Mouse (Mus musculus) embryonic stem cell, embryonic (primary cell): ENCODE measurements around the gene Hrh2.

Experiments
- CTCF ChIA-PET, 4 experiments: fragments of 300-600 bp in 2 of 4; fragments of 350-600 bp in 2 of 4; sonication (Branson Sonifier 250); formaldehyde crosslinking; loops; one replicate each; lab custom pipeline; 2022; ENCODE audit warnings: inconsistent platforms in 2 of 4; lab: Charles Lee
- POLR2A ChIA-PET, 4 experiments: fragments of 300-600 bp in 2 of 4; fragments of 350-600 bp in 2 of 4; sonication (Branson Sonifier 250); formaldehyde crosslinking; loops; one replicate each; lab custom pipeline; 2022; ENCODE audit warnings: antibody characterized with exemption in 4 of 4, inconsistent platforms in 1 of 4; lab: Charles Lee

Hrh2 gene

DNA sequence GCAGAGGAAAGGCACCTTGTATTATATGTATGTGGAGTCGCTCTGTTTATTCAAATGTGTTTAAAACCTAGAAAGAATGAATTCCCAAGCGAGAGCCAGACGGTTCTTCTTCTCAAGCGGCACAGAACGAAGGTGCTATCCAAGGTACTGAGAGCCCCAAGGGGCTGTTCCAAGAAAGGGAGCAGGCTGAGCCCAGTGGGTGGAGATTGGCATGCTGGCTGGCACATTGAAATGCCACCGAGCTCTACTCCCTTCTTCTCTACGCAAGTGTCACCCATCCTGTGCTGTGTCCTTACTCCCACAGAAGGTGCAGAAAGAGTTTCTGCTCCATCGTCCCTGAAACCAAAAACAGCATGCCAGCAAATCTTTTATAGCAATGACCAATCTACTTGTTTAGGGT, 68.4 kb downstream of the Hrh2 start:
- ChIA-PET POLR2A (no interaction called here), CTCF (interaction anchor here in 2 of 4 experiments (0.6 to 1.6 kb wide), 3 partner anchors 12 to 1691 kb away, joined by 3 to 5 read pairs (median 3); no protein-coding TSS in a partner anchor)

DNA sequence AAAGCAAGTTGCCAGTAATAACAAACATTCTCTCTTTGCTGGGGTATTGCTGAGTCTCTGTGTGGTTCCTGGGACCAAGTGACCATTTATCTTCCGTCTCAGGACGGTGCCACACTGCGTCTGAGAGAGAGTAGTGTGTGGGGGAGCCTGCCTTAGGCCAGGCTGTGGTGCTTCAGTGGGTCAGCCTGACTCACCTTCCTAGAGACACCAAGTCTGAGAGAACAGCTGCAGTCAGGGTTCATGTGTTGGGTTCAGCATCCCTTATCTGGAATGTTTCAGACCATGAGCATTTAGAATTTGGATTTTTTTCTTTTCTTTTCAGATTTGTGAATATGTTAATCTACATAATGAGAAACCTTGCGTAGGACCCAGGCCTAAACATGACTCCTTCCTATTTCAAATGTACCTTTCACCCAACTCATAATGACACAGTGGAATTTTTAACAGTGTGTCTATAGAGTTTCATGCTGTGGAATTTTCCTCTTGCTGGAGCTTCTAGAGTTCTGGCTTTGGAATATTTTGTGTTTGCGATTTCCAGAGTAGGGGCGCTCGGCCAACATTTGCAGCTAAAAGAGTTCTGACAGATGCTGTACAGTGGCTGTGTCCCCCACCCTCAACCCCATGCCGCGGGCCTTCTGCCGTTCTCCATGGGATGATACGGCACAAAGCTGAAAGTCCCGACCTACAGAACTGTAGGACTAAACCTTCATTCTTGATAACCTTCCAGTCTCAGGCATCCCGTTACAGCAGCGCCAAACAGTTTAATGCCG, 71.0 kb downstream of the Hrh2 start:
- CTCF ChIA-PET = interaction anchor here in 2 of 4 experiments (0.6 to 1.4 kb wide), 3 partner anchors 15 to 157 kb away, joined by 3 to 5 read pairs (median 3); no protein-coding TSS in a partner anchor

DNA sequence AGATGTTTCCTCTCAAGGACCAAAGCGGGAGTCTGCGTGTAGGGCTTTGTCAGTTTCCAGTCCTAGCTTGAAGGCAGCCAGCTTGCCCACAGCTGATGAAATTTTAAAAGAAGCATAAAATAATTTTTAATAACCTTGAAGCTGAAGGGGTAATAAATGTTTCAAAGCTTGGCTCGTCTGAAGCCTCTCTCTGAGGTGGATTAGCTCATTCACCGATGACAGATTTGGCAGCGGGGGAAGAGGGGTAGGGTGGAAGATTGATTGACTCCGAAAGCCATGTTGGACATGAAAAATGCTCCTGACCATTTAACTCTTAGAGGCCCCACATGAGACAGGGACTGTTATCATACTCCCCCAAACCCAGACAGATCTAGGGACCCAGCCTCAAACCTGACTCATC, 71.7 kb downstream of the Hrh2 start:
- CTCF ChIA-PET = interaction anchor here in 2 of 4 experiments (0.6 to 1.4 kb wide), 5 partner anchors 16 to 156 kb away, joined by 3 to 5 read pairs (median 3); no protein-coding TSS in a partner anchor
- POLR2A ChIA-PET = interaction anchor here in 2 of 4 experiments (0.6 kb wide), 2 partner anchors 116 to 224 kb away, joined by 3 read pairs; no protein-coding TSS in a partner anchor

More for the DNA sequence above, 71.0 kb downstream of the Hrh2 start:
- POLR2A ChIA-PET = no interaction called here

DNA sequence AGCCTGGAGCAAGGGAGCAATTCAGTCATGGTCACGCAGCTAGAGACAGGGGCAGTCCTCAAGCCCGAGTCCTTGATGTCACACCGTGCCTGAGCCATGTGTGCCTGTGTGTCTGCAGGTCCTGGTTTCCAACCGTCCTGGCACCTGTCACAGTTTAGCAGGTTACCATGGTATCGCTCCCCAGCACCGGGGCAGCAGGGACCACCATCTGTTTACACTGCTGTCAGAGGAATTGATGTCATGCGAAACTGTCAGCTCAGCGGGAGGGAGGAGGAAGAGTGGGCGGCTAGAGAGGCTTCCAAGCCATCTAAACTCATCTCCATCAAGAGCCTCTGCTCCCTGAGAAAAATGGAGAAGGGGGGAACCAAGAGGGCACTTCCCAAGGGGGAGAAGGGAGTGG, 74.5 kb downstream of the Hrh2 start:
- ChIA-PET CTCF (no interaction called here), POLR2A (no interaction called here)

DNA sequence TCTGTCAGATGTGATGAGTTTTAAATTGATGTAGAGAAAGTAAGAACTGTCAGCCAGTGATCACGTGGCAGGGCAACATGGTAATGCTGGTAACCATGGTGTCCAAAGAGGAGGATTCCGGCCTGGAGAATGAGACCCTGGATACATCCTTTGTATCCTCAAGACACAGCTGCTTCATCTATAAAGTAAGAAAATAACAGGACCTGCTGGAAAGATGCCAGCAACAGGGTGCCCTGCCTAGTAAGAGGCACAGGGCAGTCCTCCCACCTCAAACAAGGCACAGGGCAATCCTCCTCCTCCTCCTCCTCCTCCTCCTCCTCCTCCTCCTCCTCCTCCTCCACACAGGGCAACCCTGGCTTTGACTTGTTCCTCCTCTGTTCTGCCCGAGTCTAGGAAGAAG, 77.2 kb downstream of the Hrh2 start:
- ChIA-PET POLR2A (interaction anchor here in 2 of 4 experiments (0.5 to 0.8 kb wide), 2 partner anchors 102 to 413 kb away, joined by 3 to 17 read pairs; no protein-coding TSS in a partner anchor), CTCF (interaction anchor here in 2 of 4 experiments (0.7 to 1.1 kb wide), 2 partner anchors 51 to 178 kb away, joined by 3 to 13 read pairs; no protein-coding TSS in a partner anchor)

DNA sequence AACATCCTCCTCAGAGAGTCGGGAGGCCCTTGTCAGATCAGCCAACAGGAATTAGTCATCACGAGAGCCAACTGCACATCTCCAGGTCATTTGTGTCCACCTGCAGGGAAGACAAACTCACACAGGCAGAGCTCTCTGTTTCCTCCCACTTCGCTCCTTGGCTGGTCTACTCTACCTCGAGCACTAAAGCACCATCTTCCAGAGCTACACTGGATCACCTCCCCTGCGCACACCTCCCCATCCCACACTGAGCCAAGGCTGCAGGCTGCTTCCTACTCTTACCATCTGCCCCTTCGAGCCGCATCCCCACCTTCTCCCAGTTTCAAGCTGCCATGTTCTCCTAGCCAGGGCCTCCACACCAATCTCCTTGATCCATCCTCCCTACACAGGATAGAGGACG, 77.7 kb downstream of the Hrh2 start:
- ChIA-PET CTCF (interaction anchor here in 2 of 4 experiments (0.7 to 1.1 kb wide), 2 partner anchors 51 to 177 kb away, joined by 3 to 13 read pairs; no protein-coding TSS in a partner anchor), POLR2A (interaction anchor here in 3 of 4 experiments (0.5 to 0.8 kb wide), 3 partner anchors 103 to 414 kb away, joined by 3 to 17 read pairs (median 3); no protein-coding TSS in a partner anchor)

DNA sequence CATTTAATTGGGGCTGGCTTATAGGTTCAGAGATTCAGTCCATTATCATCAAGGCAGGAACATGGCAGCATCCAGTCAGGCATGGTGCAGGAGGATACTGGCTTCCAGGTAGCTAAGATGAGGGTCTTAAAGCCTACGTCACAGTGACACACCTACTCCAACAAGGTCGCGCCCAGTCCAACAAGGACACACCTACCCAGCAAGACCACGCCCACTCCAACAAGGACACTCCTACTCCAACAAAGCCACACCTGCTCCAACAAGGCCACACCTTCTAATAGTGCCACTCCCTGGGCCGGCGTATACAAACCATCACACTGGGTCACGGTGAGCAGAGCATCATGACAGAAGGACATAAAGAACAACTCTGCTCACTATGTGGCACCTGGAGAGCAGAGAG, 80.1 kb downstream of the Hrh2 start:
- CTCF ChIA-PET = interaction anchor here in 2 of 4 experiments (0.7 kb wide), 2 partner anchors 12 to 489 kb away, joined by 3 read pairs; no protein-coding TSS in a partner anchor
- POLR2A ChIA-PET = interaction anchor here in 1 of 4 experiments (0.7 kb wide), 1 partner anchor 473 kb away, joined by 3 read pairs; no protein-coding TSS in a partner anchor

DNA sequence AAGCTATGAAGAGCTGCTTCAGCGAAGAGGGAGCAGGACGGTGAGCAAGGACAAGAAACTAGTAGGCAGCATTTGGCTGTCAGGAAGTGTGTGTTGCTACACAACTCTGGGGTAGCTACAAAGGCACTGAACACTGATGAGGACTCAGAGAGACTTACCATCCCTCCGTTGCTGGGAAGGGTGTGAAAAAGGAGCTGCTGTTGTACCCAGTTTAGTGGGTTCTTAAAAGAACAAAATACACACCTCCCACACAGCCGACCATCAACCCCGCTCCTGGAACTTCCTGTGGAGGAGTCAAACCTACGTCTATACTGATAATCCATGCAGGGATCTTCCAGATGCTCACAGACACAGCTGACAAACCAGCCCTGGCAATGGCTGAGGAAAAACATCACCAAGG, 85.5 kb downstream of the Hrh2 start:
- ChIA-PET POLR2A (no interaction called here), CTCF (interaction anchor here in 1 of 4 experiments (0.9 kb wide), 1 partner anchor 163 kb away, joined by 3 read pairs; no protein-coding TSS in a partner anchor)

DNA sequence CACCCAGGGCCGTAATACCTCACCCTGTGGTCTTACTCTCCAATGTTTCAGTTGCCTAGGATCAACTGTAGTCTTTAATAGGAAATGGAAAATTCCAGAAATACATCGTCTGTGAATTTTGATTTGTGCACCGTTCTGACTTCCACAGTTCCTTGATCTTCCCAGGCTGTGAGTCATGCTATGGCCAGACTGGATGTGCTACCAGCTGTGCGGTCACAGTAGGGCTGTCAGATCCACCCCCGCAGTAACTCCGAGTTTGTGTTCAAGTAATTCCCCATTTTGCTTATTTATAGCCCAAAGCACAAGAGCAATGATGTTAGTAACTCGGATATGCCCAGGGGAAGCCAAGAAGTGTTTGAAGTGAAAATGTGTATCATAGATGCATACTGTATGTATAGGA, 88.4 kb downstream of the Hrh2 start:
- POLR2A ChIA-PET = interaction anchor here in 1 of 4 experiments (0.6 kb wide), 1 partner anchor 31 kb away, joined by 3 read pairs; no protein-coding TSS in a partner anchor
- CTCF ChIA-PET = interaction anchor here in 2 of 4 experiments (0.6 to 1.3 kb wide), 3 partner anchors 167 to 1510 kb away, joined by 3 read pairs; no protein-coding TSS in a partner anchor

DNA sequence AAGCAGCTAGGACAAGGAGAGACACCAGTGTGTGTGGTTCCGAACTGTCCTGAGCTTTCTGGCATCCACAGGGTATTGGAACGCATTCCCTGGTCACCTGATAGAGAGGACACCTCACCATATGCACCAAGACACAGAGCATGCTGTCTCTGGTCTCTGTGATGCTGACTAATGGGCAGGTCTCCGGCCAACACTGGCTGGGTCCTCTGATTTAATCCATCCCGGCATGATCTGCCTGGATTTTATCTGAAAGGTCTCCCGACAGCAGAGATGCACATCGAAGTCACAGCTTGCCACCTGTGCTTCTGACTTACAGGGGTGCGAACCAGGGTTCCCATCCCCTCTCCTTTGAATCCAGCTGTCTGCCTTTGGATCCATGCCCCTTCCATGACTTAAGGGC, 89.2 kb downstream of the Hrh2 start:
- ChIA-PET POLR2A (interaction anchor here in 1 of 4 experiments (0.5 kb wide), 1 partner anchor 11 kb away, joined by 4 read pairs; no protein-coding TSS in a partner anchor), CTCF (interaction anchor here in 2 of 4 experiments (0.6 to 1.3 kb wide), 2 partner anchors 33 to 167 kb away, joined by 3 to 4 read pairs; no protein-coding TSS in a partner anchor)

DNA sequence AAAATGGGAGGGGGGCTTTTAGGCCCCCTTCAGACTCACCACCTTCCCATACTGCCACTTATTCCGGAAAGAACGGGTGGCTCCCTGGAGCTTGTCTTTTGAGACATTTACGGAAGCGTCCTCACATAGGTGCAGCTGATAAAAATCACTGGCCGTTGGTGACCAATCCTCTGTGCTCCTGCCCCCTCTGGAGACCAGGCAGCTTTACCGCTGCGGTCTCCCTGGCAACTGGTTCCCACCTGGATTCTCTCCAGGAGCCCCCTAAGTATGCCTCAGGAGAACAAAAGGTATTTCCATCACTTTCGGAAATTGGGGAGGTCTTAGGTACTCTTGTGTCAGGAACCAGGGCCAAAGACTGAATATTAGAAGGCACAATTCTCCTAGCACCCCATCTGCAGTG, 89.7 kb downstream of the Hrh2 start:
- CTCF ChIA-PET = interaction anchor here in 2 of 4 experiments (0.6 to 1.3 kb wide), 2 partner anchors 33 to 168 kb away, joined by 3 to 4 read pairs; no protein-coding TSS in a partner anchor

DNA sequence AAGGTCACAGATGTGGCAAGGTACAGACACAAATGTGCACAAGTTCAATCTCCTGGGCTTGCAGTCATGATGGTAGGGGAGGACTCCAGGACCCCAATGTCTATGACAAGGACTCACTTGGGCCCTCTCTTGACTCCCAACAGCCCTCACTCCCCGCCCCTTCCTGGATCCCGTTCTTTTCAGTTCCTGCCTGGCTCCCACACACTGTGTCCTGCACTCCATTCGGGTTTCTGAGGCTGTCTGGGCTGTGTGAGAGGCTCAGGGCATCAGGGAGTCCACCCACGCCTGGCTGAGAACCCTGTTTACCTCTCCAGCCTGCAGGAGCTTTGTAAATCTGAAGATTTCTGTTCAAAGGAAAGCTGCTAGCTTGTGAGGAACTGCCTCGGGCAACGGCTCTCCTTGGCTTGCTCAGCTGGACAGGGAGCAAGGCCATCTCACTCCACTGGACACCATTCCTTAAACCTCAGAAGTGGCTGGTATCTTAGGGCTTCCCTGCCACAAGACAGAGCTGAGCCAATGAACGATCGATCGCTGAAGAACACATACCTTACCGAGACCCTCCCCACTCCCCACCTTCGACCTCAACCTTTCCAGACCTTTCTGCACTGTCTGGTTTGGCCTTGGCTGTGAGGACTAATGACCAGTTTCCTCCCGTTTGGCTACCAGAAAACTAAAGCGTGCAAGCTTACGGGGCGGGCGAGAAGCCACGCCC, 90.4 kb downstream of the Hrh2 start:
- CTCF ChIA-PET = interaction anchor here in 1 of 4 experiments (0.6 to 1.9 kb wide), 3 partner anchors 38 to 168 kb away, joined by 3 to 5 read pairs (median 4); no protein-coding TSS in a partner anchor

More for the DNA sequence above, 89.7 kb downstream of the Hrh2 start:
- POLR2A ChIA-PET = no interaction called here

DNA sequence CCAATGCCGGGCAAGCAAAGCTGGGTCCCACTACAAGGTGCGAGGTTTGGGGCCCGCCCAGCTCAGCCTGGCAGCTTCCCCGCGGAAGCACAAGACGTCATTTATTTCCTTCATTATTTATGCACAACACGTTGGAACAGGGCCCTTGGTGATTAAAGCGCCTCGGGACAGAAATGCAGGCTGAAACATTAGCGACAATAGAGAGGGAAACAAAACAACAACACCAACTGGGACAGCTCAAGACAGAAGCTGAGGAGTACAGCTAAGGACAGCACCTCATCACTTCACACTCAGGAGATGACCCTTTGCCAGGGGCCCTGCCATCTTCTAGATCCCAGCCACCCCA, 90.9 kb downstream of the Hrh2 start:
- CTCF ChIA-PET = interaction anchor here in 1 of 4 experiments (0.6 to 1.9 kb wide), 3 partner anchors 38 to 169 kb away, joined by 3 to 5 read pairs (median 4); no protein-coding TSS in a partner anchor
- POLR2A ChIA-PET = interaction anchor here in 2 of 4 experiments (1.1 to 1.4 kb wide), 2 partner anchors 19 to 21 kb away, joined by 4 read pairs; no protein-coding TSS in a partner anchor

More for the DNA sequence above, 90.4 kb downstream of the Hrh2 start:
- POLR2A ChIA-PET = interaction anchor here in 1 of 4 experiments (1.1 kb wide), 1 partner anchor 20 kb away, joined by 4 read pairs; no protein-coding TSS in a partner anchor
